Mouse (Mus musculus): ENCODE data around the gene Cers4. TPM values are rescaled to one million over a fixed set of nuclear protein-coding genes. Genes with fewer than 3 reads are reported as not detected.

Gene Cers4
- 4.9 TPM for polyA plus RNA-seq (2014; fragmentation: Illumina TruSeq; extraction: RNeasy Lipid Tissue Mini Kit (QIAGEN cat#74804); ENCODE audit: low read depth, low replicate concordance)

GRCm38 (mm10) chr8:4492851-4493685, at the start of gene Cers4:
Gene Cers4 (plus strand): TSS chr8:4493026.

Other genes with a start within 250 kb of the Cers4 start
- 4.0 TPM for gene Tgfbr3l, start 244.8 kb upstream of the Cers4 start, polyA plus RNA-seq (2014; fragmentation: Illumina TruSeq; extraction: RNeasy Lipid Tissue Mini Kit (QIAGEN cat#74804); ENCODE audit: low read depth, low replicate concordance)
- gene Snapc2, start 239.9 kb upstream of the Cers4 start, polyA plus RNA-seq (2014; fragmentation: Illumina TruSeq; extraction: RNeasy Lipid Tissue Mini Kit (QIAGEN cat#74804); ENCODE audit: low read depth, low replicate concordance) = 1.8 TPM
- not detected for gene Ctxn1, start 233.8 kb upstream of the Cers4 start, polyA plus RNA-seq (2014; fragmentation: Illumina TruSeq; extraction: RNeasy Lipid Tissue Mini Kit (QIAGEN cat#74804); ENCODE audit: low read depth, low replicate concordance)
- gene Timm44, start 217.1 kb upstream of the Cers4 start, polyA plus RNA-seq (2014; fragmentation: Illumina TruSeq; extraction: RNeasy Lipid Tissue Mini Kit (QIAGEN cat#74804); ENCODE audit: low read depth, low replicate concordance) = 126 TPM
- 16.7 TPM for gene Ccl25, start 167.8 kb upstream of the Cers4 start, polyA plus RNA-seq (2014; fragmentation: Illumina TruSeq; extraction: RNeasy Lipid Tissue Mini Kit (QIAGEN cat#74804); ENCODE audit: low read depth, low replicate concordance)
- 40.3 TPM for gene Elavl1, start 167.6 kb upstream of the Cers4 start, polyA plus RNA-seq (2014; fragmentation: Illumina TruSeq; extraction: RNeasy Lipid Tissue Mini Kit (QIAGEN cat#74804); ENCODE audit: low read depth, low replicate concordance)
- gene Zfp958, start 120.1 kb downstream of the Cers4 start, polyA plus RNA-seq (2014; fragmentation: Illumina TruSeq; extraction: RNeasy Lipid Tissue Mini Kit (QIAGEN cat#74804); ENCODE audit: low read depth, low replicate concordance) = 54.9 TPM